Mouse (Mus musculus) heart, postnatal 0 days (tissue): Measurements from ENCODE around the gene Slc38a2. TPM values are rescaled to one million over a fixed set of nuclear protein-coding genes. Genes with fewer than 3 reads are reported as not detected.

Experiments used
- ATAC-seq: fragments of 200-750 bp; cut with Nextera tagmentation; 2 replicates; pipeline ENCODE4 v1.8.0; 2017; ENCODE audit warnings: low read depth, moderate number of reproducible peaks, moderate library complexity; ENCODE audit not compliant: insufficient read depth
- DNase-seq: peaks from one replicate; pipeline ENCODE4 v3.0.0-alpha.2; 2016; ENCODE audit warnings: low spot score
- H3K27ac ChIP-seq: fragments of 300-500 bp; sonication (generic); 2 replicates; pipeline ENCODE4 v1.5.1; 2014; ENCODE audit warnings: low read depth, mild to moderate bottlenecking
- H3K27me3 ChIP-seq: fragments of 300-500 bp; sonication (generic); 2 replicates; pipeline ENCODE4 v1.6.1; 2014; ENCODE audit warnings: low read length, mixed read lengths; ENCODE audit not compliant: control insufficient read depth, insufficient read depth
- H3K36me3 ChIP-seq: fragments of 300-500 bp; sonication (generic); replicated peaks from 2 replicates; pipeline ENCODE4 v1.6.1; 2014; ENCODE audit warnings: low read length, mixed read lengths; ENCODE audit not compliant: control insufficient read depth, insufficient read depth
- H3K4me1 ChIP-seq: fragments of 300-500 bp; sonication (generic); 2 replicates; pipeline ENCODE4 v1.6.1; 2014; ENCODE audit warnings: antibody characterized with exemption; ENCODE audit not compliant: control insufficient read depth, insufficient read depth
- H3K4me2 ChIP-seq: fragments of 300-500 bp; sonication (generic); 2 replicates; pipeline ENCODE4 v1.6.1; 2014; ENCODE audit warnings: low read depth, mild to moderate bottlenecking, low read length, moderate library complexity
- H3K4me3 ChIP-seq: fragments of 300-500 bp; sonication (generic); 2 replicates; pipeline ENCODE4 v1.5.1; 2014; ENCODE audit warnings: low read depth, low read length
- H3K9ac ChIP-seq: fragments of 300-500 bp; sonication (generic); replicated peaks from 2 replicates; pipeline ENCODE4 v1.6.1; 2014; ENCODE audit warnings: low read depth, low read length, mixed read lengths
- H3K9me3 ChIP-seq: fragments of 300-500 bp; sonication (generic); replicated peaks from 2 replicates; pipeline ENCODE4 v1.6.1; 2016; ENCODE audit warnings: low read length; ENCODE audit not compliant: control insufficient read depth
- CTCF ChIP-seq: IDR thresholded peaks from 2 replicates; pipeline ENCODE4 v1.5.1; 2016; ENCODE audit warnings: antibody characterized with exemption, control low read depth, low read depth
- EP300 ChIP-seq: IDR thresholded peaks from 2 replicates; pipeline ENCODE4 v1.6.1; 2016; ENCODE audit warnings: antibody characterized with exemption, low read depth
- WGBS: fragments of 180-500 bp; shearing (Covaris S2); extraction: QIAGEN DNeasy Blood & Tissue Kit; methylation state at CpG from one replicate; pipeline ENCODE4 v1.1.7; 2014; 5-methylcytosine and 5-hydroxymethylcytosine counted together
- polyA plus RNA-seq: library from polyadenylated mRNA; unstranded; fragments of >200 nt; fragmentation: Nextera tagmentation; extraction: Ambion mirVana; gene quantifications from 2 replicates; pipeline ENCODE4 v1.2.1, GENCODE M21; 2015
- total RNA-seq: library from RNA; depleted of rRNA; stranded (reverse); fragments of >200 nt; gene quantifications from 2 replicates; pipeline ENCODE4 v1.2.3, GENCODE M21; 2014; ENCODE audit warnings: low replicate concordance

The Slc38a2 gene
- total and polyA plus RNA-seq, 2 experiments from 2014 or later, result 144 to 225 TPM

DNA sequence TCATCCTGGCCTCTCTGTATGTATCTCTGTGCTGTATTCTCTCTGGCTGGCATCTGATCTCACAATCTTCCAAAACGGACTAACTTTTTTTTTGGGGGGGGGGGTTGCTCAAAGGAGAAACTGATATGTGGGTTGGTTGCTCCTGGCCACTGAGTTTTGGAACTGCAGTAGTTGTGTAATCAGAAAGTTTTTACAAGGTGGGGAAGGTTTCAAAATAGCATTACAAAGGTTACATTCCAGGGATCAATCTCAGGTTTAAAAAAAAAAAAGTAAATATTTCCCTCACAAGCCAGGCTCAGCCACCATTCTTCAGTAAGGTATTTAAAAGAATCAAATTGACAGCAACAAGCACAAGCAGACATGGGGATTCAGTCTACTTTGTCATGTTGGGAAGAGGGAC is 25.4 kb downstream of the Slc38a2 start:
- no peaks in the 10 kb centered on the region for H3K9me3 ChIP-seq
- H3K4me1 ChIP-seq, result no peaks in the 10 kb centered on the region
- no peak overlapping the region for H3K4me3 ChIP-seq
- no peak overlapping the region for H3K9ac ChIP-seq
- ATAC-seq (no peak), DNase-seq (no peak)
- H3K36me3 ChIP-seq, result no peaks in the 10 kb centered on the region
- no peak overlapping the region for H3K27ac ChIP-seq
- 0 out of 2 replicates have a peak, but pooled peaks cover 2% of the 10 kb centered on the region for H3K27me3 ChIP-seq
- no peak for TF ChIP-seq EP300
- no peak for TF ChIP-seq CTCF
- H3K4me2 ChIP-seq, result no peak overlapping the region
- 52% methylated on average over 1 of the region's 1 CpGs for WGBS

GRCm38 (mm10) chr15:96669721-96670120 is 29.8 kb downstream of the Slc38a2 start:
- ATAC-seq (no peak), DNase-seq (no peak)
- WGBS, result 57% methylated on average over 6 of the region's 6 CpGs
- H3K36me3 ChIP-seq, result no peaks in the 10 kb centered on the region
- no peak overlapping the region for H3K4me3 ChIP-seq
- no peaks in the 10 kb centered on the region for H3K27me3 ChIP-seq
- peaks cover 6% of the 10 kb centered on the region for H3K4me1 ChIP-seq
- TF ChIP-seq CTCF, result no peak
- no peak for TF ChIP-seq EP300
- no peaks in the 10 kb centered on the region for H3K9me3 ChIP-seq
- no peak overlapping the region for H3K27ac ChIP-seq
- no peak overlapping the region for H3K4me2 ChIP-seq
- H3K9ac ChIP-seq, result no peak overlapping the region

DNA sequence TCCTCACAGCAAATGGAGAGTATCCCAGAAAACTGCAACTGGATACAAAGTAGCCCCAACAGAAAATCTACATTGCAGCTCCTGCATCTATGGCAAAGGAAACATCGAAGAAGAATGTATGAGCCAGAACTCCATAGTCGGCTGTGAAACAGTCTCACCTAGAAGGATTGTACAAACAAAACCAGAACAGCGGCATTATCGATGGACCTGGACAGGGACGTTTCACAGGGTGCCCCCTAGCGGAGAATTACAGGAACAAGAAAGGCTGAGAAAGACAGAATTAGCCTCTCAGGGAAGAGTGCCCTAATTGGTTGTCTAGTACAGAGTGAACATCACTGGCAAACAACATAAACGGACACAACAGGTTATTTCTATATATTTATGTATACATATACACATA is 32.9 kb downstream of the Slc38a2 start:
- no peak for TF ChIP-seq EP300
- TF ChIP-seq CTCF, result peak; percentile 85
- DNase-seq (peak; percentile 77), ATAC-seq (peak; percentile 73)
- Histone ChIP-seq H3K27ac (no peak overlapping the region), H3K4me1 (peaks cover 6% of the 10 kb centered on the region), H3K36me3 (no peaks in the 10 kb centered on the region), H3K4me2 (peak overlapping the region; percentile 70), H3K27me3 (no peaks in the 10 kb centered on the region), H3K9ac (no peak overlapping the region), H3K9me3 (no peaks in the 10 kb centered on the region), H3K4me3 (peak overlapping the region; percentile 26)
- WGBS, result 4% methylated on average over 7 of the region's 7 CpGs

- WGBS, result 6% methylated on average over 3 of the region's 3 CpGs
- peak; percentile 79; the same call in 1 of the 2 replicates for ATAC-seq
- Histone ChIP-seq H3K27ac (no peak overlapping the region), H3K36me3 (no peaks in the 10 kb centered on the region), H3K9me3 (no peaks in the 10 kb centered on the region), H3K9ac (no peak overlapping the region), H3K4me2 (peak overlapping the region; percentile 70), H3K27me3 (no peaks in the 10 kb centered on the region), H3K4me1 (peaks cover 10% of the 10 kb centered on the region), H3K4me3 (peak overlapping the region; percentile 26)
- peak; percentile 84 for DNase-seq
- TF ChIP-seq EP300 (no peak), CTCF (peak; percentile 87)
Measured at GRCm38 (mm10) chr15:96665889-96666288, 33.6 kb downstream of the Slc38a2 start.

DNA sequence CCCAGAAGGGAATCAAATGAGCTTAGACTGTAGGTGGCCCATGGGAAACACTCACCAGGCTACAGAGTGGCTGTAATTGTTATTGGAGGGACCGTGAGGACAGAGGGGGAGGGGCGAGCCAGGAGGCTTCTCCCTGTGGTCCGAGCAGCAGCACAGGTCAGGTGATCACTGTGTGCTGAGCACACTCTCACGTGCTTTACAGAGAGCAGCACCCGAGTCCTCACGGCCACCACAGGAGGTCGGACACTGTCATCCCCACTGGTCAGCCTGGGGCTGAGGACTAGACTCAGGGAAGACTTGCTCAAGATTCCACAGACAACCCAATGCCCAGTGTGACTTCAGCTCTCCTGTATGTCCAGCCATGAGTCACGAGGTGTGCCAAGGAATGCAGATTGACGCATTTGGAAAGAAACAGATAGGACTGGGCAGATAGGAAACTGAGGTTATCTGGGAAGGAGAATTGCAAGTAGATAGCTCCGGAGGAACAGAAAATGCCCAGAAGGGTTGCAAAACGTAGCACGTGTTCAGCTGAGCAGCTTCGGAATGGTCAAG is 38.9 kb downstream of the Slc38a2 start:
- Histone ChIP-seq H3K36me3 (no peaks in the 10 kb centered on the region), H3K4me1 (peaks cover 10% of the 10 kb centered on the region), H3K27ac (0 out of 2 replicates have a peak overlapping the region, but pooled peaks have one; percentile 17), H3K27me3 (no peaks in the 10 kb centered on the region), H3K4me2 (peak overlapping the region; percentile 26; the same call in 1 of the 2 replicates), H3K9me3 (no peaks in the 10 kb centered on the region), H3K9ac (no peak overlapping the region), H3K4me3 (no peak overlapping the region)
- 14% methylated on average over 13 of the region's 13 CpGs for WGBS
- TF ChIP-seq EP300, result no peak
- DNase-seq (no peak), ATAC-seq (peak; percentile 49; the same call in 1 of the 2 replicates)

GRCm38 (mm10) chr15:96658275-96658602 is 41.3 kb downstream of the Slc38a2 start:
- Histone ChIP-seq H3K9ac (no peak overlapping the region), H3K9me3 (no peaks in the 10 kb centered on the region), H3K27ac (no peak overlapping the region), H3K4me3 (no peak overlapping the region), H3K4me2 (peak overlapping the region; percentile 11; the same call in 1 of the 2 replicates), H3K27me3 (no peaks in the 10 kb centered on the region), H3K36me3 (no peaks in the 10 kb centered on the region), H3K4me1 (peaks cover 10% of the 10 kb centered on the region)
- DNase-seq, result no peak
- no peak for ATAC-seq
- 50% methylated on average over 14 of the region's 14 CpGs for WGBS
- TF ChIP-seq CTCF (no peak), EP300 (no peak)
